Mouse (Mus musculus) layer of hippocampus, adult 18-20 months (tissue): Measurements from ENCODE around the gene Mcoln3. TPM values are rescaled to one million over a fixed set of nuclear protein-coding genes. Genes with fewer than 3 reads are reported as not detected.

ENCODE experiments used
- DNase-seq, 2 experiments: peaks; one replicate each; pipeline ENCODE4 v3.0.0; 2022; ENCODE audit warnings: low spot score in 2 of 2
- total RNA-seq, 2 experiments: library from RNA; stranded (reverse); gene quantifications; 2 replicates each; pipeline ENCODE4 v1.2.3; 2021

The Mcoln3 gene
- total RNA-seq, 2 experiments from 2014 or later, result not detected

GRCm38 (mm10) chr3:146173030-146173429, 55.8 kb downstream of the Mcoln3 start:
- no peak for DNase-seq

- DNase-seq, result no peak
Observed at GRCm38 (mm10) chr3:146174215-146174614, 57.0 kb downstream of the Mcoln3 start.

- no peak for DNase-seq
Observed at GRCm38 (mm10) chr3:146177295-146177694, 60.0 kb downstream of the Mcoln3 start.

- peak; percentile 56 to 85 for DNase-seq
Observed at GRCm38 (mm10) chr3:146177748-146178582, 60.7 kb downstream of the Mcoln3 start.

GRCm38 (mm10) chr3:146180341-146180740, 63.1 kb downstream of the Mcoln3 start:
- DNase-seq, result no peak

GRCm38 (mm10) chr3:146180986-146181385, 63.7 kb downstream of the Mcoln3 start:
- DNase-seq, result peak in 1 of 2 experiments; percentile 49

GRCm38 (mm10) chr3:146184992-146185657, 67.9 kb downstream of the Mcoln3 start:
- DNase-seq, result peak; percentile 29 to 87

- no peak for DNase-seq
Observed at GRCm38 (mm10) chr3:146186033-146186432, 68.8 kb downstream of the Mcoln3 start.

GRCm38 (mm10) chr3:146189933-146190332, 72.7 kb downstream of the Mcoln3 start:
- DNase-seq, result no peak

Other genes with a start within 250 kb of the Mcoln3 start
- 10 to 100 TPM; 13.0 to 13.7 TPM for gene Bcl10, start 194.6 kb upstream of the Mcoln3 start, total RNA-seq
- 10 to 100 TPM; 37.1 to 38.2 TPM for gene 2410004B18Rik, start 179.4 kb upstream of the Mcoln3 start, total RNA-seq
- gene Syde2, start 129.6 kb upstream of the Mcoln3 start, total RNA-seq, result 1 to 10 TPM; 3.6 to 4.2 TPM
- 1 to 10 TPM; 1.1 TPM for gene Wdr63, start 9.3 kb upstream of the Mcoln3 start, total RNA-seq
- not detected for gene Mcoln2, start 32.4 kb downstream of the Mcoln3 start, total RNA-seq
- gene Lpar3, start 103.5 kb downstream of the Mcoln3 start, total RNA-seq, result under 1 TPM; 0.33 to 0.45 TPM